Mouse (Mus musculus) lung, postnatal 4 days (tissue): ENCODE data around the gene 4931428L18Rik.

Experiments used
- DNase-seq, 2 experiments: peaks; one replicate each; pipeline ENCODE4 v3.0.0; 2021

The 4931428L18Rik gene

GRCm38 (mm10) chr1:31150546-31150945, 71.9 kb downstream of the 4931428L18Rik start:
- DNase-seq = no peak

GRCm38 (mm10) chr1:31149671-31150070, 72.8 kb downstream of the 4931428L18Rik start:
- peak in 1 of 2 experiments; percentile 14 for DNase-seq

- DNase-seq = no peak
These were observed 78.9 kb downstream of the 4931428L18Rik start for GRCm38 (mm10) chr1:31143571-31143970.

GRCm38 (mm10) chr1:31142288-31143094, 80.0 kb downstream of the 4931428L18Rik start:
- DNase-seq = peak in 1 of 2 experiments; percentile 7

GRCm38 (mm10) chr1:31138387-31138786, 84.1 kb downstream of the 4931428L18Rik start:
- DNase-seq = no peak

- DNase-seq = no peak
These were observed 109.0 kb downstream of the 4931428L18Rik start for GRCm38 (mm10) chr1:31113466-31113865.

GRCm38 (mm10) chr1:31107961-31108360, 114.5 kb downstream of the 4931428L18Rik start:
- no peak for DNase-seq

GRCm38 (mm10) chr1:31102863-31103657, 119.4 kb downstream of the 4931428L18Rik start:
- peak; percentile 17 to 34 for DNase-seq

- DNase-seq = no peak
These were observed 120.2 kb downstream of the 4931428L18Rik start for GRCm38 (mm10) chr1:31102280-31102679.

- DNase-seq = no peak
These were observed 125.3 kb downstream of the 4931428L18Rik start for GRCm38 (mm10) chr1:31097208-31097607.

- DNase-seq = no peak
These were observed 126.1 kb downstream of the 4931428L18Rik start for GRCm38 (mm10) chr1:31096466-31096793.

- no peak for DNase-seq
These were observed 126.6 kb downstream of the 4931428L18Rik start for GRCm38 (mm10) chr1:31095706-31096465.

GRCm38 (mm10) chr1:31094792-31095191, 127.7 kb downstream of the 4931428L18Rik start:
- DNase-seq = no peak

GRCm38 (mm10) chr1:31093939-31094338, 128.5 kb downstream of the 4931428L18Rik start:
- no peak for DNase-seq

- no peak for DNase-seq
These were observed 133.8 kb downstream of the 4931428L18Rik start for GRCm38 (mm10) chr1:31088686-31089085.

- peak; percentile 41 to 64 for DNase-seq
These were observed 149.7 kb downstream of the 4931428L18Rik start for GRCm38 (mm10) chr1:31072523-31073370.

- DNase-seq = no peak
These were observed 151.3 kb downstream of the 4931428L18Rik start for GRCm38 (mm10) chr1:31071209-31071608.

- DNase-seq = peak in 1 of 2 experiments; percentile 29
These were observed 157.4 kb downstream of the 4931428L18Rik start for GRCm38 (mm10) chr1:31064817-31065740.

GRCm38 (mm10) chr1:31059806-31060205, 162.7 kb downstream of the 4931428L18Rik start:
- no peak for DNase-seq

- no peak for DNase-seq
These were observed 163.6 kb downstream of the 4931428L18Rik start for GRCm38 (mm10) chr1:31058861-31059351.

- no peak for DNase-seq
These were observed 164.3 kb downstream of the 4931428L18Rik start for GRCm38 (mm10) chr1:31058196-31058595.
